In the genomic region with DNA sequence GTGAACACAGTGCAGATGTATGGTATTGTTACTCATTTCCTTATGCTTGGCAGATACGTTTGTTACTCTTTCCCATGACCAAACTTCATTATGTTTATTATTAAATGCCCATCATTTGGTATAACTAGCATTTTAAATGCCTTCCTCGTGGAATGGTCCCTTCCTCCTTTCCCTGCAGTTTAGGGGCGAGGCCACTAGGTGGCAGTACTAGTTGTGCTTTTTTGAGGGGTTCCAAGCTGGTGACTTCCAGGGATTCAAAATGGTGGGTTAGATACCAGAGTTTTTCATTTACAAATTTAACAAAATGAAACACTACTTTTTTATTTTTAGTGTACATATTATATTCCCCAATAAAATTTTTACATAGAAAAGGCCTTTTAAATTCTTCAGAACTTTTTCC, we compare ENCODE assay signal across 9 mouse cellular contexts.
DNase-seq lines count a peak whose midpoint lies in the region; ATAC-seq and TF ChIP-seq lines count a peak whose summit lies in the region.
"Had no signal": no experiment of that assay in that cellular context is flagged by ENCODE, and none has a peak within 500 bp of the region (broad histone marks: within the 10 kb centered on the region; RNA-seq: fewer than 3 reads in every experiment).

No protein-coding gene starts in this region.

- no peak overlapping the region for H3K9ac ChIP-seq in forebrain, postnatal 0 days
- H3K9ac ChIP-seq: neural tube, embryonic 12.5 days had no signal

- intact Hi-C loops in left cerebral cortex, postnatal 14 days (cut with DNase I): no loop called here

- no peaks in the 10 kb centered on the region for H3K27me3 ChIP-seq in forebrain, postnatal 0 days (ENCODE audit: insufficient read depth, low read length)
- H3K27me3 ChIP-seq: neural tube, embryonic 12.5 days had no signal

- no peak overlapping the region for H3K4me2 ChIP-seq in forebrain, postnatal 0 days (ENCODE audit: low read depth)
- H3K4me2 ChIP-seq: neural tube, embryonic 12.5 days had no signal

- ATAC-seq in forebrain, postnatal 0 days: 0 out of 2 replicates have a peak, but pooled peaks have one; percentile 23

- TF ChIP-seq CTCF in brain, embryonic 14.5 days (IDR thresholded peaks at IDR 0.05; ENCODE audit: borderline replicate concordance, extremely low read depth, insufficient read depth, insufficient read length): peak; percentile 83; the same call in 1 of the 2 replicates
- peak; percentile 77 for TF ChIP-seq CTCF in forebrain, postnatal 0 days (IDR thresholded peaks at IDR 0.05; ENCODE audit: low read depth)

- WGBS in forebrain, postnatal 0 days: 34% methylated on average over 3 of the region's 3 CpGs

- TF ChIP-seq POLR2A in brain, embryonic 14.5 days (IDR thresholded peaks at IDR 0.05; ENCODE audit: borderline replicate concordance, extremely low read depth, insufficient read depth, insufficient read length, poor library complexity, severe bottlenecking): no peak

- no peak overlapping the region for H3K27ac ChIP-seq in forebrain, postnatal 0 days (ENCODE audit: low read depth, low read length)
- H3K27ac ChIP-seq: neural tube, embryonic 12.5 days had no signal

- H3K4me3 ChIP-seq in forebrain, postnatal 0 days (ENCODE audit: low read depth, low read length): no peak overlapping the region
- H3K4me3 ChIP-seq: neural tube, embryonic 12.5 days had no signal

- H3K9me3 ChIP-seq in forebrain, postnatal 0 days (ENCODE audit: low read length): no peaks in the 10 kb centered on the region
- H3K9me3 ChIP-seq: neural tube, embryonic 12.5 days had no signal

- H3K36me3 ChIP-seq in forebrain, postnatal 0 days (ENCODE audit: insufficient read depth): peaks cover 74% of the 10 kb centered on the region

- no peaks in the 10 kb centered on the region for H3K4me1 ChIP-seq in forebrain, postnatal 0 days (ENCODE audit: insufficient read depth)
- H3K4me1 ChIP-seq: neural tube, embryonic 12.5 days had no signal

- DNase-seq in left cerebral cortex, adult 18-20 months (ENCODE audit: low spot score in 2 of 2): peak; percentile 52 to 69
- no peak for DNase-seq in left cerebral cortex, adult 8-10 months (ENCODE audit: low spot score in 2 of 2)
- peak; percentile 41 for DNase-seq in MEL-GATA-1-ER (ENCODE audit: extremely low read depth, low read depth)
- DNase-seq in brain, embryonic 14.5 days (ENCODE audit: low read depth): peak; percentile 71
- DNase-seq in forebrain, postnatal 0 days: peak; percentile 74
- DNase-seq in left cerebral cortex, postnatal 14 days (ENCODE audit: low spot score in 2 of 2): peak; percentile 45 to 55
- peak; percentile 71 for DNase-seq in naive thymus-derived CD4-positive, alpha-beta T cell, adult 2 months (ENCODE audit: low read depth)
- DNase-seq in thymus, postnatal 4 days: peak; percentile 71

Comparison
In these comparisons a context has a peak if more than half of its experiments do, and no peak if none do; other contexts are left out.
1. DNase-seq: peak in left cerebral cortex, adult 18-20 months (2 of 2), MEL-GATA-1-ER (single experiment), brain, embryonic 14.5 days (single experiment), forebrain, postnatal 0 days (single experiment), left cerebral cortex, postnatal 14 days (2 of 2), naive thymus-derived CD4-positive, alpha-beta T cell, adult 2 months (single experiment) and thymus, postnatal 4 days (single experiment); none in left cerebral cortex, adult 8-10 months (0 of 2).